Mouse (Mus musculus): Measurements from ENCODE around the gene Peli2. TPM values are rescaled to one million over a fixed set of nuclear protein-coding genes. Genes with fewer than 3 reads are reported as not detected.

The Peli2 gene
- total RNA-seq, 2 experiments from 2014 or later = 15.6 to 18.6 TPM

DNA sequence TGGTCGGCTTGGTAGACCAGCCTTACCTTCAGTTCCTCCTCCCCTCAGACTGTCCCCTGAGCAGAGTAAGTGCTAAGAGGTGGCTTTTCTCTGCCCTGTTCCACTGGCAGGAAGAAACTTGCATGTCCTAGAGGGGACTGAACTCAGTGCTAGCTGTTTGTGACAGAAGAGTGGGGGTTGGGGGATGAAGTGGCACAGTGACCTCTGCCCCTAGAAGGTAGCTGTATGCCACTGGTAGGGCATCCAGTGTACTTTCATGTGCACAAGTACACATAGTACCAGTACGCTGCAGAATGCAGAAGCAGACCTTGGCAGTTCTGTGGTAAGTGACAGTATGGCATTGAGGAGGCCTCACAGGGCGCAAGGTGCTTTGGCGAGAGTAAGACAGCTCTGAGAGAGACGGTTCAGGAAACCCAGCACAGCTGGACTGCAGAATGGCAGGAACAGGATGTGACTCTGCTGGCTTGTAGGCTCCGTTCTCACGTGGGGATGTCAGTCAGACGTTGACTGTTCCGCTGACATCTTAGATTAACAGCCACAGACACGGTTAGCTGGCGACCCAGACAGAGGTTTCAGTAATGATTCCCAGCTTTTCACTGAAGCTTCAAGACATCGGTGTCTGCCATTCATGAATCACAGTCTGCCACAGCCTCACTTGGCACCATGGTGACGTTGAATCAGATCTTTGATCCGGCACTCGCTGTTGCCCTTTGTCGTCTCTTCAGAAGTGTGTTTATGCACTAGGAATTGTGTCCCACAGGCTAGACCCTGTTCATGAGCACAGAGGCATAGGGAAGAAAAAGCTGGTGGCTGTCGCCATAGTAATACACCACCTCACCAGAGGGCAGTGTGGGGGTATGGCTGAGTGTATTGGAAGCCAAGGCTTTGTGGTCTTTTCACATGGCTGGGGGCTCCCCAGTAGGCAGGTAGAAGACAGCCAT lies 81.7 kb downstream of the Peli2 start:
- intact Hi-C loops (cut with DNase I) = no loop called here

GRCm38 (mm10) chr14:48205044-48205443 lies 84.4 kb downstream of the Peli2 start:
- intact Hi-C loops (cut with DNase I) = no loop called here
- no peak for DNase-seq

More for the DNA sequence above, 81.7 kb downstream of the Peli2 start:
- no peak for DNase-seq

DNA sequence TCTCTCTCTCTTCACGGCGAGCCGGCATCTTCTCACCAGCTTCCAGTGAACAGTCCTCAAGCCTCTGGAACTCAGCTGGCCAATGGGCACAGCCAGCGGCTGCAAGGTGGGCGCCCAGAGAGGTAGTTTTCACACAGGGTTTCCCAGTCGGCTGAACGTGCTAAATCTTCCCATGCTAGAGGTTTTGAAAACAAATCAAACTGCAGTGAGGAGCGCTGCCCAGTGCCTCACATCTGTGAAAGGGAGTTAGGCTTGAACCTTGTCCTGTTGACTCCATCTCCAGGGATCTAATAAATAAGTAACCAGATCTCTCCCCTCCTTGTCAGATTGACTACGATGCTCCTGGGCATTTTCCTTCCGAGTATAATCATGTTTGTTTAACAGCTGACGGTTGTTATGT lies 85.0 kb downstream of the Peli2 start:
- intact Hi-C loops (cut with DNase I) = no loop called here
- no peak for DNase-seq

- intact Hi-C loops (cut with DNase I) = no loop called here
- DNase-seq = peak; percentile 58 to 69
Observed at GRCm38 (mm10) chr14:48207119-48207518, 86.5 kb downstream of the Peli2 start.

DNA sequence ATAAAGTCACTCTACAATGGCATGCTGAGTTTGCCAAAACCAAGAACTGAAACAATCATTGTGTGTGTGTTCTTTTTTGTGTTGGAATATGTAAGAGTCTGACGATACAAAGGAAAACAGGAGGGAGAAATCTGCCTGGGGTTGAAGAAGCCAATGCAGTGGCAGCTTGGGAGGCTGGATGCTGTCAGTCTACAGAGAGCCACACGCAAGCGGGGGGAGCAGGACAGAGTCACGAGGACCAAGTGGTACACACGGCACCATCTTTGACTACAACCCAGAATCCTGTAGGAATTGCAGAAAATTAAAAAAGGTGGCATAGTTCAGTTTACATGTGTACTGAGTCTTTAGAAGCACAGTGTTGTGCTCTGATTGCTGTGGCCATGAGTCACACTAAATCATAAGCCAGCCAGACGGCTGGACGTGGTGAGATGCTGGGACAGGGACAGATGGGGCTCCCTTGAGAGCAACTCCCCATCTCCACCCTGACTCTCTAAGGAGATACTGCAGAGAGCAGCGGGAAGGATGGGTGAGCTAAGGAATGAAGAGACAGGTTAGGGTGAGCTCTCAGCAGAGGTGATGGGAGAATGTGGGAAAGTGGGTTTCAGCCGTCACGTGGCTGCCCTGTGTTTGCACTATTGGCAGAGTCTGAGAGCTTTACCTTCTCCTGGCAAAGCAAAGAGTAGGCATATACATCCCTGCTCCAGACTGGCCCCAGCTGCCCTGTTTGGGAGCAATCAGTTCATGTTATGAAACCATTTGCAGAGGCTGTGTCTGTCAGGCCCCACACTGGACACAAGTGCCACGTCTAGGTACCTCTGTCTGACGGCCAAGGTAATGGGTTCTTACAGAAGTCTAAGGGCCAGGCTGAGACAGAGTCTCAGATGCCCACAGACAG lies 87.4 kb downstream of the Peli2 start:
- DNase-seq = no peak
- intact Hi-C loops (cut with DNase I) = no loop called here

DNA sequence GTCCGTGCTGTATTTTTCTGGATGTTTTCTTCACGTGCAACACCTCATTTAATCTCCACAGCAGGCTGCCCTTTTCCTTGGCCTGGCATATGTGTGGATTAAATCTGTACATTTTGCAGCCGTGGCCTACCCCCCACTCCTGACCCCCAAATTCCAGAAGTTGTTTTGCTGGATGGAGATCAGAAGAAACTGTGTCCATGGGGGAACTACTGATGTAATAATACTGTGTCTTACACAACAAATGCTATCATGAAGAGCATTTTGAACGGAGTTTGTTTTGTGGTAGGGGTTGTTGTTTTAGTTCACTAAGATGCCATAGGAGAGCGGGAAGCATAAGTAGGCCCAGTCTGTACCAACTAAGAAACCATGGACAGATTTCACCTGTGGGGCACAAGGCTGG lies 88.8 kb downstream of the Peli2 start:
- intact Hi-C loops (cut with DNase I) = no loop called here

DNA sequence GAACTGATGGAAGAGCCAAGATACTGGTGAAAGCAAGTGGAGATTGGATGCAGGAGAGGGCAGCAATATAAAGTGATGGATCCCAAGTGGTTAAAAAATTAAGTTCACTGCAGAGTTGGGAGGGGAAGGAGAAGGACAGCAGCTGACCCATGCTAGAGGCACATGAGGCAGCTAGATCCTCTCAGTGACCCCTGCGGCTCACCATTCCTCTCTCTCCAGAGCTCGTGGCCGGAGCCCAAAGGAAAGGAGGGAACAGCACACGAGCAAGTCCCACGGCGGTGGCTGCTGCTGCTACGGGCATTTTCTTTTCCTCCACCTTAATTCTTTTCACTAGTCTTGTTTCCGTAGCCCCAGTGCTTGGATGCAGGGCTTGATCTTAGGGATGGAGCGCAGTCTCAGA lies 89.5 kb downstream of the Peli2 start:
- intact Hi-C loops (cut with DNase I) = no loop called here
- no peak for DNase-seq

More for the DNA sequence above, 88.8 kb downstream of the Peli2 start:
- no peak for DNase-seq

DNA sequence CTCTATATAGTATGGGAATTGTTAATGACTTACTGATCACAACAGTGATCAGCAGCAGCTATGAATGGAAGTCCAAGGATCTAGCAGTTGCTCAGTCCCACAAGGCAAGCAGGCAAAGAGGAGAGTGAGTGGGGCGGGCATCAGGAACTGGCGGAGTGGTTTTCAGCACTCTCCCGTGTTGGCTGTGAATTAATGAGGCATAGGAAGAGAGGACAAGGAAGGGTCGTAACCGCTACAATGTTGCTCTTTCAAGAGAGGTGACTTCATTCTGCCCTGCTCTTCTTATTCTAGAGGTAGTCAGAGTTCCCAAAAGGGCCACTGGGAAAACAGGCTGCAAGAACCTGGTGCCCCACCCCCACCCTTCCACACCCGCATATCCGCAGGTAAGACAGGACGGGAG lies 90.9 kb downstream of the Peli2 start:
- no peak for DNase-seq
- intact Hi-C loops (cut with DNase I) = no loop called here

GRCm38 (mm10) chr14:48212839-48213238 lies 92.2 kb downstream of the Peli2 start:
- intact Hi-C loops (cut with DNase I) = no loop called here
- no peak for DNase-seq

GRCm38 (mm10) chr14:48213593-48213992 lies 93.0 kb downstream of the Peli2 start:
- DNase-seq = no peak
- intact Hi-C loops (cut with DNase I) = no loop called here

- intact Hi-C loops (cut with DNase I) = no loop called here
- DNase-seq = no peak
Observed at GRCm38 (mm10) chr14:48222051-48222450, 101.4 kb downstream of the Peli2 start.

- intact Hi-C loops (cut with DNase I) = no loop called here
- no peak for DNase-seq
Observed at GRCm38 (mm10) chr14:48222684-48223083, 102.1 kb downstream of the Peli2 start.

- intact Hi-C loops (cut with DNase I) = no loop called here
- DNase-seq = no peak
Observed at GRCm38 (mm10) chr14:48224203-48224602, 103.6 kb downstream of the Peli2 start.

DNA sequence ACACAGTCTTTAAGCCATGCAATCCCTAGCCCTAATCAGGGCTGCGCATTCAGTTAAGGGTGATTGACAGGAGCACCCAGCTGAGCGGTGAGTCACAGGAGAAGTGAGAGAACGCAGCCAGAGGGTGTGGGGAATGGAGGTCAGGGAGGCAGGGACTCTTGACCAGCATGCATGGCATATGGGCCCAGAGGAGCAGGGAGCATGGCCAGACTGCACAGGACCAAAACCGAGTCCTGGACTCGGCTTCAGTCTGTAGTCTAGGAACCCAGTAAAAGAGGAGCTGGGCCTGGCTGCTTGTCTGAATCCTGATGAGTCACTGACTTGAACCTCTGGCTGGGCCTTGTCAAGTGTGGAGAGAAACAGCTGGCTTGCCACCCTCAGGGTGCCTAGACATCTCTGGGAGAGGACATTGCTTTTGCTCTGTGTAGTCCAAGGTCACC lies 104.3 kb downstream of the Peli2 start:
- no peak for DNase-seq
- intact Hi-C loops (cut with DNase I) = no loop called here

DNA sequence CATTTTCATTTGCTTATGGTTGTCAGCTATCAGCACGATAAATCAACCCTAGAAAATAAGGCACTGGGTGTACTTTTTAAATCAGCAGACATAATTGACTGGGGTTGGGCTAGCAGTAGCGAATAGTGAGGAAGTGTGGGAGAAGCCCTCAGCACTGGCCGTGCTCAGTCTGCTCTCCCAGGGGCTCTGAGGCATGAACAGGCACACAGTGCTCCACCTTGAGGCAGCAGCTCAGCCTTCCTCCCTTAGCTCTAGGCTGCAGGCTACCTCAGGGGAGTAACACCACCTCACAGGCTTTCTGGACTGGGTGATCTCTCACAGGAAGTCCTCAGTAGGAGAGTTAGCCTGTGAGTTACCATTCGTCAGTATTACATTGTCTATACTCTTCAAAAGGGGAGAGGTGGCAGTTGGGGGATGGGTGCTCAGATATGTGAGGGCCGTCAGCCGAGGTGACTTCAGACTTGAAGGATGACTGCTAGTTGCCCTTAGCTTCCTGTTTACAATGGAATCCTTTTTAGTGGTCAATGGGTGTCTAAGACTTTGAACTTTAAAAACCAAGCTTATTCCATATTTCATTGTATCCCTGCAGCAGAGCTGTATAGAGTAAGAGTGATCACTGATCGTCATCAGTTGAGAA lies 105.3 kb downstream of the Peli2 start:
- intact Hi-C loops (cut with DNase I) = no loop called here

DNA sequence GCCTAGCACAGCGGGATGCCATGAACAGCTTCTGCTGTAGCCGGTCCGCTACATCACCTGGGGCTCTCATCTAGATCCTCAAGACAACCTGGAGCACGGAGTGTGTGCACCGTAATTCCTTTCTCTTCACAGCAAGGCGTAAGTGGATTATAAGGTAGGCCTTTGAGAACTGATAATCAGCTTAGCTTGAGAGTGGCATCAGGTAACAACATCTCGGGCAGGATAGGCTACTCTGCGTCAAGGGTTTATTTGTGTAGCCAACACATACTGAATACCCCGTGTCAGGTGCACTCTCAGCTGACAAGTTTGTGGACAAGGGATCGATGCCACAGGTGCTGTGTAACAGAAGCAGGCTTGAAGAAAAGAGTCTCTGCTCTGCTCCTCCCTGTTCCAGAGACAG lies 106.1 kb downstream of the Peli2 start:
- intact Hi-C loops (cut with DNase I) = no loop called here
- DNase-seq = no peak

More for the DNA sequence above, 105.3 kb downstream of the Peli2 start:
- DNase-seq = no peak

GRCm38 (mm10) chr14:48234785-48235519 lies 114.3 kb downstream of the Peli2 start:
- intact Hi-C loops (cut with DNase I) = no loop called here
- DNase-seq = no peak

DNA sequence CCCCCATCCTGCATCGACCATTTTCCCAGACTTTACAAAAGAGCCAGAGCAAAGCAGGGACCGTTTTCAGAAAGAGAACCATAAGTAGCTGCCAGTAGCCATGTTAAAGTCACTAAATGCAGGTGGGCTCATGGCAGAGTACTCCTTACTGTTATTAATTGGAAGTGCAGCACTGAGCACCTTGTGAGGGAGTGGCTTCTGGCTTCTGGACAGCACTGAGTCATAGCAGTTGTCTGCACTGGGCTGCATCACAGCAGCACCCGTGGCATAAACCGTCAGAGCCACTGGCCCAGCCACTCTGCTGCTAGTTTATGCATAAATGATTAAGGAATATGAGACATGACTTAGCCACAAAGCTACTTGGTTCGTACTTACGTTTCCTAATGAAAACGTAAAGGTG lies 120.7 kb downstream of the Peli2 start:
- DNase-seq = no peak
- intact Hi-C loops (cut with DNase I) = loop anchor here (10.0 kb wide), 1 partner anchor 113 kb away; no protein-coding TSS in a partner anchor

DNA sequence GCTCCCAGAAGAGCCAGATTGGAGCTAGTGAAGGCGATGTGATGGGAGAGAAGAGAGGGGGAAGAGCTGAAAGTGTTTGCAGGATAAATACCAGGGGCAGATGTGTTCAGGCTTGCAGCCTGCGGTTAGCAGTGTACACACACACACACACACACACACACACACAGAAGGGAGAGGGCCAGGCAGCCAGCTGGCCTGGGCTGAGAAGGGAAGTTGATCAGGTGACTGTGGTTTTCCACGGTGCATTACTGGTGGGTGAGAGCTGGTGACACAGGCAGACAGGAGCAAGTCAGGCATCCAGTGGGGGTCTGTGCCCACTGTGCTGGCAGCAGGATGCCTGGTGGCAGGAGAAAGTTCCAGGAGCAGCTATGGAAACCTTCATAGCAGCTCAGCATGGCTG lies 125.6 kb downstream of the Peli2 start:
- DNase-seq = peak; percentile 29 to 49
- intact Hi-C loops (cut with DNase I) = loop anchor here (5.0 to 10.0 kb wide), 2 partner anchors 86 to 109 kb away; no protein-coding TSS in a partner anchor

GRCm38 (mm10) chr14:48246963-48247362 lies 126.3 kb downstream of the Peli2 start:
- intact Hi-C loops (cut with DNase I) = loop anchor here (5.0 to 10.0 kb wide), 2 partner anchors 85 to 108 kb away; no protein-coding TSS in a partner anchor

More at GRCm38 (mm10) chr14:48246963-48247362, 126.3 kb downstream of the Peli2 start:
- DNase-seq = no peak

Data from heart, postnatal 14 days (tissue).